28 mouse cellular contexts compared by ENCODE assay signal in the genomic region with DNA sequence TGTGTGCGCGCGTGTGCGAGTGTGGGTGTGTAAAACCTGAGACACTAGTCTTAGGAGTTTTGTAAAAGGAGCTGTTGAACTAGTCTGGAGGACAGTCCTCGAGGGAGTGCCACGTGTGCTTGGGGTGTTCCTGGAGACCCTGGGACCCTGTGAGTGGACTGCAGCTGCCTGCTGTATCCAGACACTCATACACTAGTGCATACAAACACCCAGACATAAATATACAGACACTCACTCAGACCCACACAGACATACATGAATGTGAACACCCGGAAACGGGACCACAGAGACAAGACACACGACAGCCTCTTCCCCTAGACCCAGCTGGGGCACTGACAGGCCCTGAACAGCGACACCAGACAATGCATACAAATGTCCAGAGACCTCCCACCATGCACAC. TPM values are rescaled to one million over a fixed set of nuclear protein-coding genes. Genes with fewer than 3 reads are reported as not detected.
DNase-seq lines count a peak whose midpoint lies in the region; ATAC-seq lines count a peak whose summit lies in the region.
"Had no signal": no experiment of that assay in that cellular context is flagged by ENCODE, and none has a peak within 500 bp of the region (broad histone marks: within the 10 kb centered on the region; RNA-seq: fewer than 3 reads in every experiment).

No protein-coding gene starts in this region.

- no peak for ATAC-seq in embryonic facial prominence, embryonic 12.5 days (ENCODE audit: insufficient number of reproducible peaks, insufficient read depth, low FRiP score, low TSS enrichment)
- no peak for ATAC-seq in heart, embryonic 14.5 days (ENCODE audit: insufficient number of reproducible peaks, insufficient read depth, low FRiP score, low read depth)
- ATAC-seq in lung, embryonic 15.5 days (ENCODE audit: borderline replicate concordance, extremely low read depth, low FRiP score, low TSS enrichment): peak; percentile 87
- ATAC-seq: intestine, postnatal 0 days; midbrain, embryonic 13.5 days had no signal

- 0 out of 2 replicates have a peak overlapping the region, but pooled peaks have one; percentile 61 for H3K27ac ChIP-seq in embryonic facial prominence, embryonic 12.5 days
- H3K27ac ChIP-seq in embryonic facial prominence, embryonic 10.5 days (replicated peaks): no peak overlapping the region
- peak overlapping the region; percentile 81 to 98 for H3K27ac ChIP-seq in heart, embryonic 14.5 days (replicated peaks in 1 of 2; ENCODE audit: control insufficient read depth in 1 of 2, insufficient read depth in 1 of 2, low read depth in 2 of 2, low read length in 2 of 2)
- peak overlapping the region; percentile 84 for H3K27ac ChIP-seq in lung, embryonic 15.5 days
- H3K27ac ChIP-seq: forebrain, embryonic 10.5 days; hindbrain, embryonic 15.5 days; kidney, embryonic 15.5 days; liver, embryonic 13.5 days; midbrain, embryonic 13.5 days; neural tube, embryonic 13.5 days; stomach, postnatal 0 days had no signal

- H3K4me2 ChIP-seq in embryonic facial prominence, embryonic 12.5 days (replicated peaks): no peak overlapping the region
- H3K4me2 ChIP-seq in heart, embryonic 14.5 days (ENCODE audit: low read length): peak overlapping the region; percentile 71
- H3K4me2 ChIP-seq in lung, embryonic 15.5 days: no peak overlapping the region
- H3K4me2 ChIP-seq: hindbrain, embryonic 15.5 days; kidney, embryonic 15.5 days; liver, embryonic 13.5 days; midbrain, embryonic 13.5 days; neural tube, embryonic 13.5 days had no signal

- H3K9me3 ChIP-seq in embryonic facial prominence, embryonic 12.5 days: no peaks in the 10 kb centered on the region
- H3K9me3 ChIP-seq in embryonic facial prominence, embryonic 10.5 days: no peaks in the 10 kb centered on the region
- no peaks in the 10 kb centered on the region for H3K9me3 ChIP-seq in heart, embryonic 14.5 days (ENCODE audit: control insufficient read depth, low read length)
- no peaks in the 10 kb centered on the region for H3K9me3 ChIP-seq in lung, embryonic 15.5 days
- H3K9me3 ChIP-seq: forebrain, embryonic 10.5 days; hindbrain, embryonic 15.5 days; kidney, embryonic 15.5 days; liver, embryonic 13.5 days; midbrain, embryonic 13.5 days; neural tube, embryonic 13.5 days had no signal

- no peaks in the 10 kb centered on the region for H3K27me3 ChIP-seq in embryonic facial prominence, embryonic 12.5 days
- H3K27me3 ChIP-seq in embryonic facial prominence, embryonic 10.5 days (replicated peaks; ENCODE audit: low read depth, poor library complexity, severe bottlenecking): peaks cover 16% of the 10 kb centered on the region
- no peaks in the 10 kb centered on the region for H3K27me3 ChIP-seq in heart, embryonic 14.5 days (ENCODE audit: control insufficient read depth, insufficient read depth, low read length)
- H3K27me3 ChIP-seq in lung, embryonic 15.5 days: no peaks in the 10 kb centered on the region
- H3K27me3 ChIP-seq: hindbrain, embryonic 15.5 days; neural tube, embryonic 13.5 days had no signal

- WGBS in embryonic facial prominence, embryonic 12.5 days: 80% methylated on average over 10 of the region's 10 CpGs
- WGBS in embryonic facial prominence, embryonic 10.5 days: 76% methylated on average over 10 of the region's 10 CpGs
- 68% methylated on average over 10 of the region's 10 CpGs for WGBS in heart, embryonic 14.5 days
- WGBS in lung, embryonic 15.5 days: 38% methylated on average over 10 of the region's 10 CpGs

- H3K9ac ChIP-seq in embryonic facial prominence, embryonic 12.5 days: no peak overlapping the region
- peak overlapping the region; percentile 98 for H3K9ac ChIP-seq in heart, embryonic 14.5 days (ENCODE audit: low read length)
- no peak overlapping the region for H3K9ac ChIP-seq in lung, embryonic 15.5 days
- H3K9ac ChIP-seq: hindbrain, embryonic 15.5 days; kidney, embryonic 15.5 days; liver, embryonic 13.5 days; midbrain, embryonic 13.5 days; neural tube, embryonic 13.5 days had no signal

- DNase-seq in embryonic facial prominence, embryonic 10.5 days (ENCODE audit: low spot score): no peak
- DNase-seq in heart, adult 18-20 months: no peak
- DNase-seq in lung, postnatal 25 days (ENCODE audit: low spot score): no peak
- peak; percentile 46 to 70 for DNase-seq in lung, postnatal 4 days
- DNase-seq in urinary bladder, postnatal 25 days (ENCODE audit: low spot score): no peak
- DNase-seq: adrenal gland, adult 2 months; cerebellum, adult 9-10 months; kidney, postnatal 4 days; layer of hippocampus, adult 9-11 months; liver, embryonic 13.5 days; right cerebral cortex, adult 18-20 months had no signal

- H3K4me3 ChIP-seq in embryonic facial prominence, embryonic 12.5 days: no peak overlapping the region
- H3K4me3 ChIP-seq in embryonic facial prominence, embryonic 10.5 days: no peak overlapping the region
- H3K4me3 ChIP-seq in heart, embryonic 14.5 days (ENCODE audit: control insufficient read depth in 1 of 2, insufficient read depth in 1 of 2, low read depth in 1 of 2, low read length in 2 of 2): peak overlapping the region; percentile 30 to 72
- no peak overlapping the region for H3K4me3 ChIP-seq in lung, embryonic 15.5 days
- H3K4me3 ChIP-seq: forebrain, embryonic 10.5 days; hindbrain, embryonic 15.5 days; kidney, embryonic 15.5 days; liver, embryonic 13.5 days; midbrain, embryonic 13.5 days; neural tube, embryonic 13.5 days had no signal

- H3K36me3 ChIP-seq in embryonic facial prominence, embryonic 12.5 days: no peaks in the 10 kb centered on the region
- no peaks in the 10 kb centered on the region for H3K36me3 ChIP-seq in embryonic facial prominence, embryonic 10.5 days (replicated peaks)
- peaks cover 17% of the 10 kb centered on the region for H3K36me3 ChIP-seq in heart, embryonic 14.5 days (ENCODE audit: control insufficient read depth, insufficient read depth, low read length)
- H3K36me3 ChIP-seq in lung, embryonic 15.5 days: no peaks in the 10 kb centered on the region
- H3K36me3 ChIP-seq: forebrain, embryonic 10.5 days; hindbrain, embryonic 15.5 days; kidney, embryonic 15.5 days; liver, embryonic 13.5 days; midbrain, embryonic 13.5 days; neural tube, embryonic 13.5 days had no signal

- H3K4me1 ChIP-seq in embryonic facial prominence, embryonic 12.5 days: peaks cover 28% of the 10 kb centered on the region
- H3K4me1 ChIP-seq in embryonic facial prominence, embryonic 10.5 days: peaks cover 47% of the 10 kb centered on the region
- H3K4me1 ChIP-seq in heart, embryonic 14.5 days (ENCODE audit: control insufficient read depth in 2 of 2, insufficient read depth in 2 of 2, low read length in 2 of 2): peaks cover 19 to 31% of the 10 kb centered on the region in 2 experiments
- H3K4me1 ChIP-seq in lung, embryonic 15.5 days: peaks cover 46% of the 10 kb centered on the region
- H3K4me1 ChIP-seq: hindbrain, embryonic 15.5 days; liver, embryonic 13.5 days; midbrain, embryonic 13.5 days; neural tube, embryonic 13.5 days had no signal

RNA-seq across cellular contexts. Expression of a gene that starts 15.8 kb away (rescaled TPM):
- polyA plus RNA-seq in embryonic facial prominence, embryonic 12.5 days (2016; fragmentation: Nextera tagmentation; extraction: Ambion mirVana): 115 and 117 TPM in 2 replicates
- polyA plus RNA-seq in embryonic facial prominence, embryonic 10.5 days (2016; fragmentation: Nextera tagmentation; extraction: Ambion mirVana): 39.2 and 46.3 TPM in 2 replicates
- polyA plus RNA-seq in heart, embryonic 14.5 days (2014; fragmentation: Nextera tagmentation; extraction: Ambion mirVana): 22.2 and 23.9 TPM in 2 replicates
- total RNA-seq in heart, adult 18-20 months (2021): 1 to 10 TPM; 4.6 to 6.3 TPM
- 78.8 and 79.7 TPM in 2 replicates for polyA plus RNA-seq in lung, embryonic 15.5 days (2015; fragmentation: Nextera tagmentation; extraction: Ambion mirVana)

RNA-seq across cellular contexts. Expression of a gene that starts 21.1 kb away (rescaled TPM):
- polyA plus RNA-seq in embryonic facial prominence, embryonic 12.5 days (2016; fragmentation: Nextera tagmentation; extraction: Ambion mirVana): 1.9 and 2.4 TPM in 2 replicates
- polyA plus RNA-seq in embryonic facial prominence, embryonic 10.5 days (2016; fragmentation: Nextera tagmentation; extraction: Ambion mirVana): 0.86 and 4.4 TPM in 2 replicates
- polyA plus RNA-seq in heart, embryonic 14.5 days (2014; fragmentation: Nextera tagmentation; extraction: Ambion mirVana): 4,569 and 4,875 TPM in 2 replicates
- total RNA-seq in heart, adult 18-20 months (2021): over 10,000 TPM; 10,039 to 12,689 TPM
- 19.8 and 68.6 TPM in 2 replicates for polyA plus RNA-seq in lung, embryonic 15.5 days (2015; fragmentation: Nextera tagmentation; extraction: Ambion mirVana)
- total RNA-seq: granulocyte monocyte progenitor cell, adult 5-6 weeks; megakaryocyte progenitor cell, adult 5-6 weeks had no signal
- polyA plus RNA-seq: adrenal gland, adult 2 months; intestine, postnatal 0 days; midbrain, embryonic 13.5 days had no signal

RNA-seq across cellular contexts. Expression of a gene that starts 35.2 kb away (rescaled TPM):
- not detected in 2 replicates for polyA plus RNA-seq in embryonic facial prominence, embryonic 12.5 days (2016; fragmentation: Nextera tagmentation; extraction: Ambion mirVana)
- not detected in 2 replicates for polyA plus RNA-seq in embryonic facial prominence, embryonic 10.5 days (2016; fragmentation: Nextera tagmentation; extraction: Ambion mirVana)
- not detected in 2 replicates for polyA plus RNA-seq in heart, embryonic 14.5 days (2014; fragmentation: Nextera tagmentation; extraction: Ambion mirVana)
- not detected for total RNA-seq in heart, adult 18-20 months (2021)
- not detected in 2 replicates for polyA plus RNA-seq in lung, embryonic 15.5 days (2015; fragmentation: Nextera tagmentation; extraction: Ambion mirVana)
- total RNA-seq: adrenal gland, adult 2 months; gastrocnemius, adult 18-20 months; granulocyte monocyte progenitor cell, adult 5-6 weeks; left cerebral cortex, adult 8-10 months; megakaryocyte progenitor cell, adult 5-6 weeks had no signal
- polyA plus RNA-seq: adrenal gland, adult 2 months; cortical plate, adult 2 months; forebrain, embryonic 10.5 days; hindbrain, embryonic 15.5 days; intestine, postnatal 0 days; kidney, embryonic 15.5 days; limb, embryonic 11.5 days; liver, embryonic 13.5 days; midbrain, embryonic 13.5 days; neural tube, embryonic 13.5 days; stomach, postnatal 0 days; thymus, postnatal 0 days had no signal

RNA-seq across cellular contexts. Expression of a gene that starts 51.0 kb away (rescaled TPM):
- polyA plus RNA-seq in embryonic facial prominence, embryonic 12.5 days (2016; fragmentation: Nextera tagmentation; extraction: Ambion mirVana): not detected in 2 replicates
- not detected in 2 replicates for polyA plus RNA-seq in embryonic facial prominence, embryonic 10.5 days (2016; fragmentation: Nextera tagmentation; extraction: Ambion mirVana)
- not detected in 2 replicates for polyA plus RNA-seq in heart, embryonic 14.5 days (2014; fragmentation: Nextera tagmentation; extraction: Ambion mirVana)
- not detected for total RNA-seq in heart, adult 18-20 months (2021)
- not detected in 2 replicates for polyA plus RNA-seq in lung, embryonic 15.5 days (2015; fragmentation: Nextera tagmentation; extraction: Ambion mirVana)
- total RNA-seq: adrenal gland, adult 2 months; gastrocnemius, adult 18-20 months; granulocyte monocyte progenitor cell, adult 5-6 weeks; left cerebral cortex, adult 8-10 months; megakaryocyte progenitor cell, adult 5-6 weeks had no signal
- polyA plus RNA-seq: adrenal gland, adult 2 months; cortical plate, adult 2 months; forebrain, embryonic 10.5 days; hindbrain, embryonic 15.5 days; intestine, postnatal 0 days; kidney, embryonic 15.5 days; limb, embryonic 11.5 days; liver, embryonic 13.5 days; midbrain, embryonic 13.5 days; neural tube, embryonic 13.5 days; stomach, postnatal 0 days had no signal

Comparison
In these comparisons a context has a peak if more than half of its experiments do, and no peak if none do; other contexts are left out.
1. DNase-seq: peak in lung, postnatal 4 days (2 of 2); none in embryonic facial prominence, embryonic 10.5 days (single experiment), heart, adult 18-20 months (0 of 2), lung, postnatal 25 days (single experiment) and urinary bladder, postnatal 25 days (single experiment).
2. H3K4me3 ChIP-seq: peak in heart, embryonic 14.5 days (2 of 2); none in embryonic facial prominence, embryonic 12.5 days (single experiment), embryonic facial prominence, embryonic 10.5 days (single experiment) and lung, embryonic 15.5 days (single experiment).
3. RNA of a gene that starts 21.1 kb away (polyA plus RNA-seq): 4,569 to 4,875 TPM in heart, embryonic 14.5 days; 19.8 to 68.6 TPM in lung, embryonic 15.5 days, 1.9 to 2.4 TPM in embryonic facial prominence, embryonic 12.5 days and 0.86 to 4.4 TPM in embryonic facial prominence, embryonic 10.5 days; every median in the first group is over 10 times any median in the second.